Mouse (Mus musculus) gastrocnemius, postnatal 14 days (tissue): ENCODE data around the gene Enpep. TPM values are rescaled to one million over a fixed set of nuclear protein-coding genes. Genes with fewer than 3 reads are reported as not detected.

Experiments
- DNase-seq: peaks from one replicate; pipeline ENCODE4 v3.0.0; 2021; ENCODE audit warnings: mixed read lengths
- intact Hi-C: fragments of 180-260 bp; cut with DNase I; formaldehyde crosslinking; loops from one replicate; pipeline ENCODE4 v1.15.1; 2025; ENCODE audit warnings: low total_unique reads
- long read RNA-seq, 2 experiments: library from polyadenylated mRNA; stranded (forward); transcript quantifications; one replicate each; pipeline ENCODE4 v2.0.0; 2021
- total RNA-seq, 2 experiments: library from RNA; stranded (reverse); gene quantifications; 2 replicates each; pipeline ENCODE4 v1.2.3; 2021

Gene Enpep
- 1 to 10 TPM; 3.5 to 3.6 TPM for total RNA-seq
- long read RNA-seq, experiment 1, full-length matches to known transcripts: 1 of 1 reads
- long read RNA-seq, experiment 1, partial matches to known transcripts: 0 of 1 reads
- long read RNA-seq, experiment 1, other reads (novel, unspliced or antisense): 0 of 1 reads
- long read RNA-seq, experiment 2, full-length matches to known transcripts: 1 of 2 reads
- long read RNA-seq, experiment 2, partial matches to known transcripts: 1 of 2 reads
- long read RNA-seq, experiment 2, other reads (novel, unspliced or antisense): 0 of 2 reads

- DNase-seq: peak; percentile 14
- intact Hi-C loops: no loop called here
These were observed at the start of gene Enpep for GRCm38 (mm10) chr3:129332586-129332985. Gene Enpep (minus strand): TSS chr3:129332720.

- no peak for DNase-seq
- intact Hi-C loops: no loop called here
These were observed 46.6 kb upstream of the Enpep start for GRCm38 (mm10) chr3:129379109-129379508.

- intact Hi-C loops: no loop called here
- DNase-seq: no peak
These were observed 42.6 kb upstream of the Enpep start for GRCm38 (mm10) chr3:129375087-129375486.

- intact Hi-C loops: no loop called here
These were observed 40.6 kb upstream of the Enpep start for GRCm38 (mm10) chr3:129373108-129373507.

GRCm38 (mm10) chr3:129369491-129369890 lies 37.0 kb upstream of the Enpep start:
- DNase-seq: no peak

More at GRCm38 (mm10) chr3:129373108-129373507, 40.6 kb upstream of the Enpep start:
- no peak for DNase-seq

GRCm38 (mm10) chr3:129365919-129366318 lies 33.4 kb upstream of the Enpep start:
- intact Hi-C loops: no loop called here
- no peak for DNase-seq

More at GRCm38 (mm10) chr3:129369491-129369890, 37.0 kb upstream of the Enpep start:
- intact Hi-C loops: no loop called here

- intact Hi-C loops: no loop called here
- no peak for DNase-seq
These were observed 32.4 kb upstream of the Enpep start for GRCm38 (mm10) chr3:129364818-129365390.

- DNase-seq: no peak
- intact Hi-C loops: no loop called here
These were observed 30.9 kb upstream of the Enpep start for GRCm38 (mm10) chr3:129363426-129363825.

- intact Hi-C loops: no loop called here
- no peak for DNase-seq
These were observed 25.6 kb upstream of the Enpep start for GRCm38 (mm10) chr3:129358115-129358514.

- no peak for DNase-seq
- intact Hi-C loops: no loop called here
These were observed 21.4 kb upstream of the Enpep start for GRCm38 (mm10) chr3:129353901-129354300.

- intact Hi-C loops: no loop called here
- DNase-seq: no peak
These were observed 18.9 kb upstream of the Enpep start for GRCm38 (mm10) chr3:129351320-129351877.

- DNase-seq: no peak
- intact Hi-C loops: no loop called here
These were observed 14.8 kb upstream of the Enpep start for GRCm38 (mm10) chr3:129347277-129347676.

- DNase-seq: no peak
- intact Hi-C loops: no loop called here
These were observed 10.2 kb upstream of the Enpep start for GRCm38 (mm10) chr3:129342767-129343166.

GRCm38 (mm10) chr3:129341066-129341465 lies 8.5 kb upstream of the Enpep start:
- no peak for DNase-seq
- intact Hi-C loops: no loop called here

GRCm38 (mm10) chr3:129338296-129339091 lies 6.0 kb upstream of the Enpep start:
- peak; percentile 5 for DNase-seq

GRCm38 (mm10) chr3:129332142-129332541 lies 378 bp downstream of the Enpep start:
- no peak for DNase-seq
- intact Hi-C loops: no loop called here

More at GRCm38 (mm10) chr3:129338296-129339091, 6.0 kb upstream of the Enpep start:
- intact Hi-C loops: no loop called here

GRCm38 (mm10) chr3:129331427-129331826 lies 1.1 kb downstream of the Enpep start:
- DNase-seq: no peak
- intact Hi-C loops: no loop called here

GRCm38 (mm10) chr3:129328056-129328455 lies 4.5 kb downstream of the Enpep start:
- intact Hi-C loops: no loop called here
- no peak for DNase-seq

- no peak for DNase-seq
- intact Hi-C loops: no loop called here
These were observed 10.9 kb downstream of the Enpep start for GRCm38 (mm10) chr3:129321585-129321984.

GRCm38 (mm10) chr3:129317032-129317729 lies 15.3 kb downstream of the Enpep start:
- intact Hi-C loops: no loop called here

More at GRCm38 (mm10) chr3:129317032-129317729, 15.3 kb downstream of the Enpep start:
- DNase-seq: no peak
